Mouse (Mus musculus): Measurements from ENCODE around the gene Osbpl10.
"Not testable (repeated sequence)": the region's sequence is repeated elsewhere in the genome, so short reads cannot be mapped to it uniquely, and the experiment has no call there.

Osbpl10 gene

GRCm38 (mm10) chr9:114978281-114979111 is at the start of gene Osbpl10:
Osbpl10 (plus strand) TSS chr9:114978569.
- in situ Hi-C loops (cut with MboI; ENCODE audit: low pct_unique_long_range_greater_than_20kb in 1 of 2, low sequenced_read_pairs in 2 of 2, unreplicated experiment in 1 of 2) = no loop called here

GRCm38 (mm10) chr9:114930464-114931090 is 47.8 kb upstream of the Osbpl10 start:
- in situ Hi-C loops (cut with MboI; ENCODE audit: low pct_unique_long_range_greater_than_20kb in 1 of 2, low sequenced_read_pairs in 2 of 2, unreplicated experiment in 1 of 2) = no loop called here

DNA sequence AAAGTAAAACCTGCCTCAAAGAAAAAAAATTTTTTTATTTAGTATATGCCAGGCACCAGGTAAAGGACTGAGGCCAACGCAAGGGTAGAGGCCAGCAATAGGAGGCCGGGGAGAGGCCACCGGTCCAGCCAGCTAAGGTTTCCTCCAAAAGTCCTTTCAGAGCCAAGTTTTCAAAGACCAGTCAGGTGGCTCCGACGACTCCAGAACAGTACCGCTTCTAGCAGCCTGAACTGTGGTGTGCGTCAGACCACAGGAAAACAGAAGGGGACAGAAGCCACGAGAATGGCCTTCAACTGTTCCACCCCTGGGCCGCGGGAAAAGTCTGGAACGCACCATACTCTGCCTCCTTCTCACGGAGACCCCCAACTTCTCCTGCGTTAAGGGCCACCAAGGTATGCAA is 45.8 kb upstream of the Osbpl10 start:
- in situ Hi-C loops (cut with MboI; ENCODE audit: low pct_unique_long_range_greater_than_20kb in 1 of 2, low sequenced_read_pairs in 2 of 2, unreplicated experiment in 1 of 2) = no loop called here

- in situ Hi-C loops (cut with MboI; ENCODE audit: low pct_unique_long_range_greater_than_20kb in 1 of 2, low sequenced_read_pairs in 2 of 2, unreplicated experiment in 1 of 2) = no loop called here
Observed at GRCm38 (mm10) chr9:114933037-114933722, 45.2 kb upstream of the Osbpl10 start.

DNA sequence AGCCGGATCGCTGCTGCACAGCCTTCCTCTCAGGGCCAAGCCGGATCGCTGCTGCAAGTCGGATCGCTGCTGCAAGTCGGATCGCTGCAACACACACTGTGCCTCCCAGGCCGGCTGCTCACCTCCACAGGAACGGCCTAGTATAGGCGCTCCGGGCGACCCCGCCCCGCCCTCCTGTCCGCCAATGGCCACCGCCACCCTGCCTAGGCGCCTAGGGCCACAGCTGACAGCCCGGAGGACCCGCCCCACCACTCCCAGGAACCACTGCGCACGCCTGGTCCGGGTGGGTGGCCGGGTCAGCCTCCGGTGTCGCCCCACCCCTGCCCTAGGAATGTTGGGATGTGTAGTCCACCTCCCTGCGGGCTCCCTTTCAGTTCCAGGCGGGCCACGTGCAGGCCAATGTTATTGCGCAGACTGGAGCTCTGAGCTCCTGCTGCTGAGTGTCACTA is 44.6 kb upstream of the Osbpl10 start, which contains the start of gene Gpd1l:
Gene Gpd1l, minus strand, starts transcription at position 265 of the 449 bp plus-strand sequence.
- in situ Hi-C loops (cut with MboI; ENCODE audit: low pct_unique_long_range_greater_than_20kb in 1 of 2, low sequenced_read_pairs in 2 of 2, unreplicated experiment in 1 of 2) = no loop called here

DNA sequence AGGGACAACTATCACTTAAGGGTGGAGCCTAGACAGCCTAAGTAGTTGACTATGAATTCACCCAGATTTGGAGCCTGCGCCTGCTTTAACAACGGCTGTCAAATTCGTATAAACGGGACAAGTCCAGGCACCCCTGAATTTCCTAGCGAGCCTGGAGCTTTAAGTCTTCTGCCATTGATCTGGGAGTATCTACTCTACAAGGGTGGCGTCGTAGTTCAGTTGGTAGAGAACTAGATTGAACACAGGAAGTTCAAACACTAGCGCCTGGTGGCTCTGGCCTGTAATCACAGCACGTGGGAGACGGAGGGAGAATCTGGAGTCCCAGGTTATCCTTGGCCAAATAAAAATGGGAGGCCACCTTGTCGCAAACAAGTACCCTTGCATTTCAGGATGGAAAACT is 44.1 kb upstream of the Osbpl10 start:
- in situ Hi-C loops (cut with MboI; ENCODE audit: low pct_unique_long_range_greater_than_20kb in 1 of 2, low sequenced_read_pairs in 2 of 2, unreplicated experiment in 1 of 2) = no loop called here

GRCm38 (mm10) chr9:114935321-114935720 is 43.0 kb upstream of the Osbpl10 start:
- in situ Hi-C loops (cut with MboI; ENCODE audit: low pct_unique_long_range_greater_than_20kb in 1 of 2, low sequenced_read_pairs in 2 of 2, unreplicated experiment in 1 of 2) = no loop called here

DNA sequence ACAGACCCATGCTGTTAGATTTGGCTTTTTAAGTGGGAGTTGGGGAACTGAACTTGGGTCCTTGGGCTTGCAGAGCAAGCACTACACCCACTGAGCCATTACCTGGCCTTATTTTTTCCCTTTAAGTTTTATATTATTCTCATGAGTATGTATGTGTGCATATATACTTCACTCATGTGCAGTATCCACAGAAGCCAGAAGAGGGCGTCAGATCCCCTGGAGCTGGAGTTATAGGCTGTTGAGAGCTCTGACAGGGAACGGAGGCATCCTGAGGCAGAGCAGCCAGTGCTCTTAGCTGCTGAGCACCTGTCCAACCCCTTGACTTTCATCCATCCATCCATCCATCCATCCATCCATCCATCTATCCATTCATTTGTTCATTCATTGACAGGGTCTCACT is 41.7 kb upstream of the Osbpl10 start:
- in situ Hi-C loops (cut with MboI; ENCODE audit: low pct_unique_long_range_greater_than_20kb in 1 of 2, low sequenced_read_pairs in 2 of 2, unreplicated experiment in 1 of 2) = no loop called here

DNA sequence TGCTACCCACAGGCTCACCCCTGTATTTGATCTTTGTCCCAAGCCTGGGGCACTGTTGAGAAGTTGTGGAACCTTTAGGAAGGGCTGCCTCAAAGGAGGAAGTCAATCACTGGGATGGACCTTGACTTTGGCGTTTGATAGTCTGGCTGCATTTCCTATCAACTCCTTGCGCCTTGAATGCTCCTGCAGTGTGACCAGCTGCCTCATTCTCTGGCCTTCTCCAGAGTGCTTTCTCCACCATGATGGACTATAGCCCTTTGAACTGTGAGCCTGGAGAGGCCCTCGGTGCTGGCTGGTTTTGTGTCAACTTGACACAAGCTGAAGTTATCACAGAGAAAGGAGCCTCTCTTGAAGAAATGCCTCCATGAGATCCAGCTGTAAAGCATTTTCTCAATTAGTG is 33.7 kb upstream of the Osbpl10 start:
- in situ Hi-C loops (cut with MboI; ENCODE audit: low pct_unique_long_range_greater_than_20kb in 1 of 2, low sequenced_read_pairs in 2 of 2, unreplicated experiment in 1 of 2) = no loop called here

DNA sequence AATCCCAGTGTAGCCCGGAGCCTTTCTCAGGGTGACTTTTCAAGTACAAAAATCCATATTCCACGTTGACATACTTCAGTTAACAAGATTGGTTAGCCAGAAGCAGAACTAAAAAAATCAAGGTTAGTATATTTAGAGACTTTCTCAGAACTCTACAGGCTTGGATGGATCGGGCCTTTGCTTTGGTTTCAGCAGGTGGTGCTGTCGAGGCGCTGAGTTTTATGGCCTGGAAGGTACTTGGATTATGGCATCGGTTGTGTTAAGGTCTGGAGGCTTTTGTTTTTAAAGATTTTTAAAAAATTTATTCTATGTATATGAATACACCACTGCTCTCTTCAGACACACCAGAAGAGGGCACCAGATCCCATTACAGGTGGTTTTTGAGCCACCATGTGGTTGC is 32.8 kb upstream of the Osbpl10 start:
- in situ Hi-C loops (cut with MboI; ENCODE audit: low pct_unique_long_range_greater_than_20kb in 1 of 2, low sequenced_read_pairs in 2 of 2, unreplicated experiment in 1 of 2) = no loop called here

DNA sequence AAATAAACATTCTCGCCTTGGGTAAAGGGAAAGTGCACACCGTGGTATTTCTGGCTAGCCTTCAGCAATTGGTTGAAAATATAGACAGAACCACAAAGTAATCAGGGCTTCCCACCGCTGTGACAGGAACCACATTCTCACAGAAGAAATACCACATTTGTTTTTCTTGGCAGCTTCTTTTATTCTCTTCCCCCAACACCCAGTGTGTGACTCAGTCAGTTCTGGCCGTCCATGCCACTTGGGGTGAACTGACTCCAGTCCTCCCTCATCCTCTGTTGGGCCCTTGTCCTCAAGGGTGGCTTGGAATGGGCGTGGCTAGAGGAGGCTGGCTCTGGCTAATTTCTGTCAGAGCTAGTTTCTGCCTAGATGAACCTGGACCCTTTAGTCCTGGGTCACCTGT is 30.0 kb upstream of the Osbpl10 start:
- in situ Hi-C loops (cut with MboI; ENCODE audit: low pct_unique_long_range_greater_than_20kb in 1 of 2, low sequenced_read_pairs in 2 of 2, unreplicated experiment in 1 of 2) = no loop called here

- in situ Hi-C loops (cut with MboI; ENCODE audit: low pct_unique_long_range_greater_than_20kb in 1 of 2, low sequenced_read_pairs in 2 of 2, unreplicated experiment in 1 of 2) = no loop called here
Observed at GRCm38 (mm10) chr9:114952866-114953265, 25.5 kb upstream of the Osbpl10 start.

GRCm38 (mm10) chr9:114955340-114955739 is 23.0 kb upstream of the Osbpl10 start:
- in situ Hi-C loops (cut with MboI; ENCODE audit: low pct_unique_long_range_greater_than_20kb in 1 of 2, low sequenced_read_pairs in 2 of 2, unreplicated experiment in 1 of 2) = no loop called here

DNA sequence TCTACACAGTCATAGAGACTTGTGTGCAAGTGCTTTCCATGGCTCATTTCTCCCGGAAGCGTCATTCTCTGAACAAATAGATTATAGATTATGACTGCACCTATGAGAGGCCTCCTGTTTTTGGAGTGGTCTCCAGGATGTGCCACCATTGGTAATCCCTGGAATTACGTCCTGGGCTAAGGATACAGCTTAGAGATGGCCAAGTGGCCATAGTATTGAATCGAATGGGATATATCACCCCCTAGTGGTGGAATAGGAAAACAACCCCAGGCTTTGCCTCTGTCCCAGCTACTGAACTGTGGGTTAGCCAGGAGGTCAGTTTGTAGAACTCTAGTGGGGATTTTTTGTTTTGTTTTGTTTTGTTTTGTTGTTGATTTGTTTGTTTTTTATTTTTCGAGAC is 21.4 kb upstream of the Osbpl10 start:
- in situ Hi-C loops (cut with MboI; ENCODE audit: low pct_unique_long_range_greater_than_20kb in 1 of 2, low sequenced_read_pairs in 2 of 2, unreplicated experiment in 1 of 2) = no loop called here

DNA sequence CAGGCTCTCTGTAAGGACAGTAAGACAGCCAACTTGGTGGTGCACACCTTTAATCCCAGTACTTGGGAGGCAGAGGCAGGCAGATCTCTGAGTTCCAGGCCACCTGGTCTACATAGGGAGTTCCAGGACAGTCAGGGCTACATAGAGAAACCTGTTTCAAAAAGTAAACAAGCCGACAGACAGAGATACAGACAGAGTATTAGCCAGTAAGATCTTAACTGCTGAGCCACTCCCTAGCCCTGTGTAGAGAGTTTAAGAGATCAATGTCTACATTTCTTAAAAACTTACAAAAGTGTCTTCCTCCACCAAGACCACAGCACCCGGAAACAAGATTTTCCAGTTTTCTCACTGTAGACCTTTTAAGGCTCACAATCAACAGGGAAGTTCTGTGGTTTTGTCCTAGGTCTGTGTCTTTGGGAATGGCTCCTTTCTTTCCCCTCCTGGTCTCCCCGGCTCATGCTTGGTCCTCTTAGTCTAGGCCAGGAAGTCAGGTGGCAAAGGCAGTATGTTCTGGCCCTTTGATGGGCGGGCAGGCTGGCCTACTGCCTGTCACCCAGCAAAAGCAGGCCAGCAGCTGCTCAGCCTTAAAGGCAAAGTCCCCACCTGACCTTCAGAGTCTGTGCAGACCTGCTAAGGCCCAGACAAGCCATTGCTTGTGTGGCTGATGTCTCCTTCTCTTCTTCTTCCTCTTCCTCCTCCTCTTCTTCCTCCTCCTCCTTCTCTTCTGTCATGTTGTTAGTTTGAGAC is 18.2 kb upstream of the Osbpl10 start:
- in situ Hi-C loops (cut with MboI; ENCODE audit: low pct_unique_long_range_greater_than_20kb in 1 of 2, low sequenced_read_pairs in 2 of 2, unreplicated experiment in 1 of 2) = no loop called here

DNA sequence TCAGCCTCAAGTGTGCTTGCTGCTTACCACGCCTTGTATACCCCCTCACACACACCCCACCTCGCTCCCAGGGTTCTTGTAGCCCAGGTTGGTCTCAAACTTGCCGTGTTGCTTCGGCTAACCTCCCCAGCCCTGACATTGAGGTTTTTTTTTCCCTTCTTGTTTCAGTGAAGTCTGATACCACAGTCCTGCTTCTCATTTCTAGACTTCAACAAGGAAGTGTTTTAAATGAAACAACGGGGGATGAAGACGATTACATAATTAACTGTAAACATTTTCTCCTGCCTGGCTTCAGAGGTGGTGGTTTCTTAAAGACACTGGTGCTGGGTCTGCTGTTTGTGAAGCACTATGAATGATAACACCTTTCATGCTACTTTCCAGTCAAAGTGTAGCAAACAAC is 17.5 kb upstream of the Osbpl10 start:
- in situ Hi-C loops (cut with MboI; ENCODE audit: low pct_unique_long_range_greater_than_20kb in 1 of 2, low sequenced_read_pairs in 2 of 2, unreplicated experiment in 1 of 2) = no loop called here

DNA sequence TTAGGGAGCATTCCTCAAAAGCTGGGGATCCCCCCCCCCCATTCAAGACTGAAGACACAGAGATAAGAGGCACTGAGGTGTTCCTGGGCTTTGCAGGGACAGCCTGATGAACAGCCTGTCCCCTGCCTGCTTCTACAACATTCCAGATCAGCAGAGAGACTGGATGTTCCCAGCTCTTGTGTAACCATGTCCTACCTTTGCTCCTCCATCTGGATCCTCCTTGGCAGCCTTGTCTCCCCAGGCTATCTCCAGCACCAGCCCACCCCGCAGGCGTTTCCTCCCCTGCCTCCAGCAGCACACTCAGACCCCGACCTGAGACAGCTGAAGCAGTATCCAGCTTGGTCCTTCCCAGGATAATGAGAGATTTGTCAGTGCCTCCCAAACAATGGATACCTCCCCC is 14.3 kb upstream of the Osbpl10 start:
- in situ Hi-C loops (cut with MboI; ENCODE audit: low pct_unique_long_range_greater_than_20kb in 1 of 2, low sequenced_read_pairs in 2 of 2, unreplicated experiment in 1 of 2) = no loop called here

DNA sequence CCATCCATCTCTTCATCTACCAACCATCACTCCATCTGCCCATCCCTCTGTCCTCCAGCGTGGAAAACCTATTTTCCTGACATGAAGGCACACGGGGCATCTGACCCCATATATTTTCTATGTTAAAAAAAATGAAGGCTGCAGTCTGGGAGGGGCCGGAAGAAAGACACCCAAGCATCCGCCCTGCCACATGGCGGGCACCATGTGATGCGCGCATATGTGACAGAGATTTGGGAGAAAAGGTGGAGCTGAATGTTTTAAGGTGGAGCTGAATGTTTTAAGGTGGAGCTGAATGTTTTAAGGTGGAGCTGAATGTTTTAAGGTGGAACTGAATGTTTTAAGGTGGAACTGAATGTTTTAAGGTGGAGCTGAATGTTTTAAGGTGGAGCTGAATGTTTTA is 12.1 kb upstream of the Osbpl10 start:
- in situ Hi-C loops (cut with MboI; ENCODE audit: low pct_unique_long_range_greater_than_20kb in 1 of 2, low sequenced_read_pairs in 2 of 2, unreplicated experiment in 1 of 2) = not testable (repeated sequence)
